Mouse (Mus musculus) intestine, postnatal 0 days (tissue): ENCODE measurements around the gene Kel. TPM values are rescaled to one million over a fixed set of nuclear protein-coding genes. Genes with fewer than 3 reads are reported as not detected.
A peak's percentile ranks its signal among the peaks of the same experiment; 100 is the strongest.

Source experiments
- ATAC-seq: fragments of 200-750 bp; cut with Nextera tagmentation; 2 replicates; pipeline ENCODE4 v1.8.0; 2017; ENCODE audit warnings: mild to moderate bottlenecking, moderate TSS enrichment, moderate library complexity
- H3K27ac ChIP-seq: fragments of 300-500 bp; sonication (generic); 2 replicates; pipeline ENCODE4 v1.5.1; 2014; ENCODE audit warnings: mild to moderate bottlenecking, low read depth, low read length, moderate library complexity
- H3K27me3 ChIP-seq: fragments of 300-500 bp; sonication (generic); replicated peaks from 2 replicates; pipeline ENCODE4 v1.6.1; 2014; ENCODE audit warnings: low read length, mixed read lengths; ENCODE audit not compliant: control insufficient read depth, insufficient read depth
- H3K36me3 ChIP-seq: fragments of 300-500 bp; sonication (generic); 2 replicates; pipeline ENCODE4 v1.6.1; 2014; ENCODE audit warnings: mild to moderate bottlenecking, moderate library complexity; ENCODE audit not compliant: control insufficient read depth, insufficient read depth
- H3K4me1 ChIP-seq: fragments of 300-500 bp; sonication (generic); replicated peaks from 2 replicates; pipeline ENCODE4 v1.6.1; 2014; ENCODE audit warnings: antibody characterized with exemption, low read length, mixed read lengths; ENCODE audit not compliant: control insufficient read depth, insufficient read depth
- H3K4me2 ChIP-seq: fragments of 300-500 bp; sonication (generic); replicated peaks from 2 replicates; pipeline ENCODE4 v1.6.1; 2014; ENCODE audit warnings: low read depth, mild to moderate bottlenecking, moderate library complexity
- H3K4me3 ChIP-seq: fragments of 300-500 bp; sonication (generic); 2 replicates; pipeline ENCODE4 v1.5.1; 2014; ENCODE audit warnings: low read depth, low read length
- H3K9ac ChIP-seq: fragments of 300-500 bp; sonication (generic); 2 replicates; pipeline ENCODE4 v1.6.1; 2014; ENCODE audit warnings: mild to moderate bottlenecking, low read depth, low read length
- H3K9me3 ChIP-seq: fragments of 300-500 bp; sonication (generic); 2 replicates; pipeline ENCODE4 v1.6.1; 2016; ENCODE audit warnings: mixed run types; ENCODE audit not compliant: control insufficient read depth
- CTCF ChIP-seq: sonication (generic); IDR thresholded peaks from 2 replicates; pipeline ENCODE4 v1.5.1; 2016; ENCODE audit warnings: low read depth, mild to moderate bottlenecking, control low read depth, antibody characterized with exemption, moderate library complexity
- WGBS: fragments of 180-500 bp; shearing (Covaris S2); extraction: QIAGEN DNeasy Blood & Tissue Kit; methylation state at CpG from one replicate; pipeline ENCODE4 v1.1.7; 2014; 5-methylcytosine and 5-hydroxymethylcytosine counted together
- polyA plus RNA-seq: library from polyadenylated mRNA; unstranded; fragments of >200 nt; fragmentation: Nextera tagmentation; extraction: Ambion mirVana; gene quantifications from 2 replicates; pipeline ENCODE4 v1.2.1, GENCODE M21; 2015

The Kel gene
- polyA plus RNA-seq, 1 experiment from 2014 or later: 0.10 TPM

DNA sequence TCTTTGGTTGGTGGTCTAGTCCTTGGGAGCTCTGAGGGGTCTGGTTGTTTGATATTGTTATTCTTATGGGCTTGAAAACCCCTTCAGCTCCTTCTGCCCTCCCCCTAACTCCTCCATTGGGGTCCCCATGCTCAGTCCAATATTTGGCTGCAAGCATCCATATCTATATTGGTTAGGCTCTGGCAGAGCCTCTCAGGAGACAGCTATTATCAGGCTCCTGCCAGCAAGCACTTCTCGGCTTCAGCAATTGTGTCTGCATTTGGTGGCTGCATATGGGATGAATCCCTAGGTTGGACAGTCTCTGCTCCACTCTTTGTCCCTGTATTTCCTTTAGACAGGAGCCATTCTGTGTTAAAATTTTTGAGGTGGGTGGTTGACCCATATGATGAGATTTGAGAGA is 6.1 kb upstream of the Kel start:
- Histone ChIP-seq H3K4me1 (no peaks in the 10 kb centered on the region), H3K36me3 (no peaks in the 10 kb centered on the region), H3K9ac (no peak overlapping the region), H3K4me3 (no peak overlapping the region), H3K27me3 (no peaks in the 10 kb centered on the region), H3K9me3 (no peaks in the 10 kb centered on the region), H3K4me2 (no peak overlapping the region), H3K27ac (no peak overlapping the region)
- ATAC-seq: no peak
- WGBS: 74% methylated on average over 1 of the region's 1 CpGs
- TF ChIP-seq CTCF: no peak

DNA sequence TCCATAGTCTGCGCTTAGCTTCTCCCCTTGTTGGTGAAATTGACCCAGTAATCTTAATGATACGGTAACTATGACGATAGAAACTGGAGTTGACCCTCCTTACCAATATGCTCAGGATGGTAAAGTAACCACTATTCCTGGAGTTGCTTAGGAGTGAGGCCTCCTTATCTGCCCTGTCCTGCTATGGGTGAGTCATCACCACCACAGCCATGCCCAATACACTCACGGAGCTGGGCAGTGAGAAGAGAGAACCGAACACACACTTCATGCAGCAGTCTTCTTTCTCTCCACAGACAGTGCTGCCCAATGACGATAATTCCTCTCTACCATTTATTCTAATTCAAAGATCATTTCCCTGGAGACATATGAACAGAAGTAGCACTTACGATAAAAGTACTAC is 2.1 kb upstream of the Kel start:
- peak; percentile 66; the same call in 1 of the 2 replicates for ATAC-seq
- Histone ChIP-seq H3K4me1 (no peaks in the 10 kb centered on the region), H3K9me3 (no peaks in the 10 kb centered on the region), H3K27ac (no peak overlapping the region), H3K36me3 (no peaks in the 10 kb centered on the region), H3K27me3 (no peaks in the 10 kb centered on the region), H3K4me2 (no peak overlapping the region), H3K9ac (no peak overlapping the region), H3K4me3 (no peak overlapping the region)
- no peak for TF ChIP-seq CTCF
- 77% methylated on average over 7 of the region's 7 CpGs for WGBS

DNA sequence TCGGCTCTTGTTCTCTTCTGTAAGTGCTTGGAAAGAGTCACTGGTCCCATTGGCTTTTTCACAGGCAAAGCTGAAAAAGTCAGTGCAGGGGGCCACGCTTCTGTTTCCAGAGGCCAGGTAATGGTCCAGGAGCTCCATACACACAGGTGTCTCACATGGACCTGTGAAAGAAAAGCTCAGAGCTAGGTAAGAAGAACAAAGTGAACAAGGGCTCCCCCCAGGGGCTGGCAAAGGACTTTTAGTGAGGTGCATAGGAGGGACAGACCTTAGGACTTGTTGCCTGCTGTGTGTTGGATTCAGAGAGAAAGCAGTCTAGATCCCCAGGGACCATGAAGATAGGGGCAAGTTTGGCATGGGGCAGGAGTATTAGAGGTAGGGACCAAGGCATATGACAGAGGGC is 1.2 kb downstream of the Kel start:
- Histone ChIP-seq H3K36me3 (no peaks in the 10 kb centered on the region), H3K4me3 (no peak overlapping the region), H3K27ac (no peak overlapping the region), H3K9ac (no peak overlapping the region), H3K27me3 (no peaks in the 10 kb centered on the region), H3K4me1 (no peaks in the 10 kb centered on the region), H3K9me3 (no peaks in the 10 kb centered on the region), H3K4me2 (no peak overlapping the region)
- TF ChIP-seq CTCF: peak; percentile 56
- ATAC-seq: no peak
- 83% methylated on average over 2 of the region's 2 CpGs for WGBS

DNA sequence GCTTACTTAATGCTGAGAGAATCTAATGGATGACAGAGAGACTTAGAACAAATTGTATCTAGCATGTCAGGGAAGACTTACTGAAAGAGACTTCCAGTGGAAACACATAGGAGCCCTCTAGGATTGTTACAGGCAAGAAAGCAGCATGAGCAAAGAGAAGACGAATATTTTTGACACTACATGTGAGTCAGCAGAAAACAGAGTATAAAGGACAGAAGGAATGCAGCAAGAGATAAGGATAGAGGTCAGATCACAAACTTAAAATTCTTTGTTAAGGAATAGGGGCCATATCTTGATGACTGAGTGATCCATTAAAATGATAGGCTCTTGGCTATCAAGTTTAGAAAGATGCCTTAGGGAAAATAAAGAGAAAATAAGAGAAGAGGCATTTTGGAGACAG is 2.9 kb downstream of the Kel start:
- H3K27me3 ChIP-seq: no peaks in the 10 kb centered on the region
- no peaks in the 10 kb centered on the region for H3K4me1 ChIP-seq
- H3K9me3 ChIP-seq: no peaks in the 10 kb centered on the region
- ATAC-seq: no peak
- no peak overlapping the region for H3K27ac ChIP-seq
- no peak for TF ChIP-seq CTCF
- H3K9ac ChIP-seq: no peak overlapping the region
- WGBS: 64% methylated on average over 1 of the region's 1 CpGs
- no peak overlapping the region for H3K4me2 ChIP-seq
- no peak overlapping the region for H3K4me3 ChIP-seq
- no peaks in the 10 kb centered on the region for H3K36me3 ChIP-seq

DNA sequence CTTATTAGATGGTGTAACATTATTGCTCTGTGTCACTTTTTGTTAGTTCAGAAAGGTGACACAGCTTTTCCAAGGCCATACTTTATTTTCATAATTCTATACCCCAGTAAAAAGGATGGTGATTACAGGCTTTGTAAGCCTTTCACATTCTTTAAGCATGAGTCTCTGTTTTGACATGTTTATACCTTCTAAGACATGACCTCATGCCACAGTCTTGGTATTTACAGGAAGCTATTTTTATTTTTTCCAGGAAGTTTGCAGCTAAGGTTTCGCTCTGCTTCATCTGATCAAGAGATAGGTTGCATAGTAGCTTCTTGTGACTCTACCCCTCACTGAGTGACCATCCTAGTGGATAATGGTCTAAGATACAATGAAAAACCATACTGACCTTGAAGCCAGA is 9.7 kb downstream of the Kel start:
- TF ChIP-seq CTCF: no peak
- Histone ChIP-seq H3K9ac (no peak overlapping the region), H3K27ac (no peak overlapping the region), H3K4me2 (no peak overlapping the region), H3K27me3 (no peaks in the 10 kb centered on the region), H3K9me3 (no peaks in the 10 kb centered on the region), H3K4me1 (no peaks in the 10 kb centered on the region), H3K36me3 (no peaks in the 10 kb centered on the region), H3K4me3 (no peak overlapping the region)
- ATAC-seq: no peak
- WGBS: 78% methylated on average over 1 of the region's 1 CpGs

DNA sequence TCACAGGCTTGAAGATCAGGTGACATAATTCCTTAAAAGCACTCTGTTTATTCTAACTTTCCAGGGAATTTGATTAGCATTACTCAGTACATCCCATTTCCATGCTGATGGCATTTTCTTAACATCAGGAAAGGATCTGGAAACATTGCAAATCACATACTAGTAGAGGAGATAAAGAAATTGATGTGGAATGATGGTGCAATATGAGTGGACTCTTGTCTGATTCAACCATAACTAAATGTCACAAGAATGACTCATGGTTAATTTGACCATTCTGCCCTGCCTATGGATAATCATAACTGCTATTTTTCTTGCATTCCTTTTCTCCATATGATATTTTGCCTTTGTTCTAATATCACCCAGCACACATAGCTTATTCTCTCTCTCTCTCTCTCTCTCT is 11.9 kb downstream of the Kel start:
- no peak overlapping the region for H3K9ac ChIP-seq
- no peaks in the 10 kb centered on the region for H3K9me3 ChIP-seq
- H3K4me1 ChIP-seq: no peaks in the 10 kb centered on the region
- H3K36me3 ChIP-seq: no peaks in the 10 kb centered on the region
- H3K27me3 ChIP-seq: no peaks in the 10 kb centered on the region
- 0 out of 2 replicates have a peak, but pooled peaks have one; percentile 19 for ATAC-seq
- H3K4me3 ChIP-seq: no peak overlapping the region
- H3K27ac ChIP-seq: no peak overlapping the region
- no peak for TF ChIP-seq CTCF
- no peak overlapping the region for H3K4me2 ChIP-seq

DNA sequence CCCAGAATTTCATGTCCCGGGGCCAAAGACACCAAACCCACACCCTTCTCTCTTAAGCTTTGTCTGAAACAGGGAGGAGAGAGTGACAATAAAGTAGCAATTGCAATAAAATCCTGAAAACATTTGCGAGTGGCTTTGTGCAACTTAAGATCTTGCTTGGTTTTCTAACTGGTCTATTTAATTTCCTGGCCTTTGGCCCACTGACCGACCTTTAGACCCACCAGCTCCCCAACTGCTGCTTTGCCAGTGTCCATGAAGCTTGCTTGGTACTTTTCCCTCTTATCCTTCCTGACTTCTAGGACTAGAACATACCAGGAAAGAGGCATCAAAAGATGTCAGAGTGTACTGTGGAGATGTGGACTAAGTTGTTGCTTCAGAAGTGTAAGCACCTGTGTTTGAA is 18.5 kb downstream of the Kel start:
- ATAC-seq: no peak
- no peaks in the 10 kb centered on the region; the same call in 1 of the 2 replicates for H3K4me1 ChIP-seq
- H3K9me3 ChIP-seq: no peaks in the 10 kb centered on the region
- no peak overlapping the region for H3K4me2 ChIP-seq
- H3K36me3 ChIP-seq: no peaks in the 10 kb centered on the region
- WGBS: 60% methylated on average over 3 of the region's 3 CpGs
- TF ChIP-seq CTCF: no peak
- no peak overlapping the region for H3K9ac ChIP-seq
- no peak overlapping the region for H3K27ac ChIP-seq
- no peak overlapping the region for H3K4me3 ChIP-seq
- no peaks in the 10 kb centered on the region for H3K27me3 ChIP-seq
